Mouse (Mus musculus): ENCODE results near the gene Olfr598. TPM values are rescaled to one million over a fixed set of nuclear protein-coding genes. Genes with fewer than 3 reads are reported as not detected.
"Not testable (repeated sequence)": the region's sequence is repeated elsewhere in the genome, so short reads cannot be mapped to it uniquely, and the experiment has no call there.

The Olfr598 gene
- total RNA-seq (2022), result not detected

- DNase-seq (ENCODE audit: low spot score), result no peak
These were observed at the start of gene Olfr598 for GRCm38 (mm10) chr7:103323268-103323667. Gene Olfr598 (plus strand): TSS chr7:103323568.

DNA sequence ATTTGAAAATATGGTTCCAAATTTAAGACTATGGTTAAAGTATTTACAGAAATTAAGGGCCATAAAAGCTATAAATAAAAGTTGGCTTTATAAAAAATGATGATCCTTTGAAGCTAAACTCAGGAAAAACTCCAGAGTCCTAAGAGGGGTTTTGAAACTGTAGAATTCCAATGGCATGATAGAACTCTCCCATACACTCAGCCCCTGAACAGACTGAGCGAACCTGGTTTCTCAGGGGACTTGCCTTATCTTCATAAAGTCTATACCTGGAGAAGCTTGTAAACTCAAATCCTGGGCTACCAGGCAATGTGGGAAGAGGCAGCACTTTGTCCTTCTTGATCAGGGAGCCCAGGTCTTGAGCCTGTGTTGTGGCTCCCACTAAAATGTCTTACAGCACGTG, 18.0 kb upstream of the Olfr598 start, which contains the start of gene Olfr596:
Olfr596 (plus strand) TSS at position 301 of the 400 bp plus-strand sequence.
- not testable (repeated sequence) for DNase-seq (ENCODE audit: low spot score)

DNA sequence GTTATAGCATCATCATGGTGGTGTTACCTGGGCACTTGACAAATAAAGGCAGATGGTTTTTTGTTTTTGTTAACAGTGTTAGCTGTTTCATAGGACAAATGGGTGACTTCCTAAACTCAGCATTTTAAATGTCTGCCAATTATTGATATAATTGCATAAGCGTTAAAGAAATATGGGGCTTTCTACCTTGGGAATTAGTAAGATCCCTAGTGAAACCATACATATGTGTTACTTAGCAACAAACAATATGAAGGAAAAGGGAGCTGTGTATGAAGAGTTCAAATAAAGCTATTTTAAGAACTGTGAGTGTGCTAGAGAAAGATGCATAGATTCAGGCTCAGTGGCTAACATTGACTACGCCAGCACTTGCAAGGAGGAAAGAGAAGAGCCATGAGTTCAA, 7.4 kb upstream of the Olfr598 start, which contains the start of gene Olfr597:
Olfr597 (plus strand) TSS at position 301 of the 400 bp plus-strand sequence.
- DNase-seq (ENCODE audit: low spot score), result not testable (repeated sequence)

GRCm38 (mm10) chr7:103335617-103336016, 12.2 kb downstream of the Olfr598 start, which contains the start of gene Olfr599:
Gene Olfr599 (plus strand): TSS chr7:103335917.
- DNase-seq (ENCODE audit: low spot score), result no peak

DNA sequence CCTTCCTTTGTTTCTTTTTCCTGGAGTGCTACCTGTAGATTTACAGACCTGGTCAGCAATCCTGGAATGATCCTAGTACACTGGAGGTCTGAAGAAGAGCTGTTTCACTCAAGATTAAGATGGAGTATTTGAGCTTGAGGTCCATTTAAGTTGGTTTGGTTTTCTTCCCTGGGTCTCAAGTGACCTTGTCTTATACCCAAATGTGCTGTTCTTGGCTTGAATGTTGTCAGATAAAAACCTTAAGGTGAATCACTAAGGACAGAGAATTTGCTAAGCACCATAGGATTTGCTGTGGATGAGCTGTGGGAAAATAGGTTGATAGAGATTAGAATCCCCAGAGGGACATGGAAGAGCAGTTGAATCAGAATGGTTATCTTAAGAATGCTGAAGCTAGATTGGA, 26.2 kb downstream of the Olfr598 start, which contains the start of gene Olfr600:
Olfr600 (minus strand) TSS at position 101 of the 400 bp plus-strand sequence.
- DNase-seq (ENCODE audit: low spot score), result no peak

GRCm38 (mm10) chr7:103362555-103362954, 39.2 kb downstream of the Olfr598 start, which contains the start of gene Olfr601:
Gene Olfr601 (minus strand): TSS chr7:103362655.
- DNase-seq (ENCODE audit: low spot score), result no peak

Other genes starting within 250 kb of the Olfr598 start
- not detected for gene Olfr584, start 241.7 kb upstream of the Olfr598 start, total RNA-seq (2022)
- gene Olfr585, start 225.8 kb upstream of the Olfr598 start, total RNA-seq (2022), result not detected
- gene Olfr586, start 197.9 kb upstream of the Olfr598 start, total RNA-seq (2022), result not detected
- gene Olfr588-ps1, start 182.7 kb upstream of the Olfr598 start, total RNA-seq (2022), result not detected
- not detected for gene Olfr589, start 167.2 kb upstream of the Olfr598 start, total RNA-seq (2022)
- gene Olfr591, start 145.2 kb upstream of the Olfr598 start, total RNA-seq (2022), result not detected
- gene Olfr592, start 138.8 kb upstream of the Olfr598 start, total RNA-seq (2022), result not detected
- gene Olfr593, start 111.7 kb upstream of the Olfr598 start, total RNA-seq (2022), result not detected
- gene Olfr594, start 106.6 kb upstream of the Olfr598 start, total RNA-seq (2022), result not detected
- gene Usp17ld, start 71.1 kb upstream of the Olfr598 start, total RNA-seq (2022), result not detected
- gene Olfr596, start 17.9 kb upstream of the Olfr598 start, total RNA-seq (2022), result not detected
- gene Olfr597, start 7.3 kb upstream of the Olfr598 start, total RNA-seq (2022), result not detected
- not detected for gene Olfr599, start 12.3 kb downstream of the Olfr598 start, total RNA-seq (2022)
- not detected for gene Olfr600, start 26.1 kb downstream of the Olfr598 start, total RNA-seq (2022)
- gene Olfr601, start 39.1 kb downstream of the Olfr598 start, total RNA-seq (2022), result not detected
- not detected for gene Olfr603, start 62.6 kb downstream of the Olfr598 start, total RNA-seq (2022)
- gene Usp17lc, start 91.5 kb downstream of the Olfr598 start, total RNA-seq (2022), result not detected
- gene Olfr605, start 121.9 kb downstream of the Olfr598 start, total RNA-seq (2022), result not detected
- gene Olfr606, start 125.5 kb downstream of the Olfr598 start, total RNA-seq (2022), result not detected
- gene Olfr607, start 140.6 kb downstream of the Olfr598 start, total RNA-seq (2022), result not detected
- gene Olfr608, start 146.3 kb downstream of the Olfr598 start, total RNA-seq (2022), result not detected
- not detected for gene Olfr609, start 174.5 kb downstream of the Olfr598 start, total RNA-seq (2022)
- gene Olfr610, start 188.6 kb downstream of the Olfr598 start, total RNA-seq (2022), result not detected
- gene Olfr611, start 197.3 kb downstream of the Olfr598 start, total RNA-seq (2022), result not detected
- gene Olfr612, start 219.1 kb downstream of the Olfr598 start, total RNA-seq (2022), result not detected
- not detected for gene Olfr613, start 224.5 kb downstream of the Olfr598 start, total RNA-seq (2022)
- not detected for gene Olfr615, start 232.5 kb downstream of the Olfr598 start, total RNA-seq (2022)
- gene Olfr616, start 245.6 kb downstream of the Olfr598 start, total RNA-seq (2022), result not detected
- gene Olfr617, start 249.5 kb downstream of the Olfr598 start, total RNA-seq (2022), result not detected

Measured in heart, adult 8-10 months (tissue).